Mouse (Mus musculus): ENCODE measurements at regions not wholly inside any gene's neighbourhood (a gene's known extent, or its start where the extent isn't known, plus 50 kb on each side); places are given as distances from the start of the nearest gene placed in this dataset.

DNA sequence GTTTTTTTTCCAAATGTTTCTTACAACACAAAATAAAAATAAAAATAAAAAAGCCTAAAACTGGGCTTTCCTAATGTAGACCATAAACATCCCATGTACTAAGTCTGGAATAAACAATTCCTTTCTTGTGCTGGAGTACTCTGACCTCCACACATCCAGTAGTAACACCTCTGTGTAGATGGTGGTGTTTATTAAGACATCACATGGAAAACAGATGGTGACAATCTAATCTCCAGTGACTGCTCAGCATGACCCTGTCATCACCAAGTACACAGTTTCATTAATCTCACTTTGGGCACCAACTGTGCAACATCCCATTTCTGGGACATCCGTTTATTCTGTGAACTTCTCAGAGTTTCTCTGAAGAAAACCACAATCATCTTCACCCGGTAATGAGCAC lies 118.7 kb upstream of the Bank1 start:
- DNase-seq (ENCODE audit: low spot score) = no peak

DNA sequence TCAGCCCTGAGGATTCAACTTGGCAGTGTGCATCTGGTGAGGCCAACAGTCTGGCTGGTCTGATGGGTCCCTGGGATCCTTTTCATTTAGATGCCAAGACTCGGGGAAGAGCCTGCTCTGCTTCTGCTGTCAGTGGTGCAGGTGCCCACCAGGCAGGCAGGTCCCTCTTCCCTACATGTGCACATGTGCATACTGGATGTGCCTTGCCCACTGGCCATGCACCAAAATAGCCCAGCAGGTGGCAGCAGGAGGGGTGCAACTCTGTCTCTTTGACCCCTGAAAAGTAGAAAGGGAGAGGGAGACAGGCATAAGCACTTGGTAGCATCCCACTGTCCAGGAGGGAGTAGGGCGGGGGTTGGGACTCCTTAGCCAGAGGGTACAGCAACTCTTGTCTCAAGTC lies 116.2 kb upstream of the Bank1 start:
- DNase-seq (ENCODE audit: low spot score) = peak; percentile 48

DNA sequence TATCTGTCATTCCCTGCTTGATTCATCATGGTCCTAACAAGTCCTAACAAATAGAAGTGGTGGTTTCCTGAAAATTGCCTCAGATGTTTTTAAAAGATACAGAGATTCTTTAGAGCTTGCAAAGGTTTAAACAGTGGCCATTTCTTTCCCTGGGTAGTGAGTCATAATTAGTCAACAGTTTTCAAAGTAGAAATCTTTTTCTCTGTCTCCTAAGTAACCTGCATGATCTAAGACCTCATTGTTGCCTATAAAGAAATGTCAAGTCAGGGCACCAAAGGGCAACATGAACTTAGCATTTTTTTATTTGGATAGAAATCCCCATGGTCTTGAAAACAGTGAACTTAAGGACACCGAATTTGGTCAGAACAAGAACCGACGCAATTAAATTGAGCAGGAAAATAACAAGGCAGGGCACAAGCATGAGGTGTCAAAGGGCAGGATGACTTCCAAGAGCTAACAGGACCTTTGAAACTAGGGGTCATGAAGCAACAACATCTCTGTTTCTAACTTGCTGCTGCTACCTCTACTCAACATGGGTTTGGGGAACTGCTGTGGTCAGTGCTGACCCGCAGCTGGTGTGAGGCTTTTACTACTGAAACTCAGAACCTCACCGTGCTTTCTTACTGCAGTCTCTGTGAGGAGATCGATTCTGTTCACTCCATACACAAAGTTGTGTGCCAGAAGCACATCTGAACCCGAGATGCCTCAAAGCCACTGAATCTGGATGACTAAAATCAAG lies 114.2 kb upstream of the Bank1 start:
- DNase-seq (ENCODE audit: low spot score) = no peak

- no peak for DNase-seq (ENCODE audit: low spot score)
Observed at GRCm38 (mm10) chr3:136439350-136439749, 113.5 kb upstream of the Bank1 start.

GRCm38 (mm10) chr3:136434407-136434806 lies 108.5 kb upstream of the Bank1 start:
- DNase-seq (ENCODE audit: low spot score) = no peak

DNA sequence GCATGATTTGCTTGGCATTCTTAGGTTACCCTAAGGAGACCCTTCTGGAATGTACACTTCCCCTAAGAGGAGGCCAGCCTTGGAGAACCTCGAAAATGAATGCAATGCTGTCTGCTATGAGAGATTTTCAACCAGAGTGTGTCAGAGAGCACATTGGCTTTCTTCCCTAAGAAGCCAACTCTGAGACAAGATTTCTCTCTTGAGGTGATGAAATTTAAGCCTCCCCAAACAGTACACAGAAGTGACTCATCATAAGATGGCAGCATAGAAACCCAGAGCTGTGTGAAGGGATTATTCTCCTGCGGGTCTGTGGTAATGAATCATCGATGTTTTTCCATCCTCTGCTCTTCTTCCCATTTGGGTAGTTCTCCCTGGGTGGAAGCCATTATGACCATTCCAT lies 106.2 kb upstream of the Bank1 start:
- DNase-seq (ENCODE audit: low spot score) = no peak

GRCm38 (mm10) chr3:136427427-136427826 lies 101.6 kb upstream of the Bank1 start:
- DNase-seq (ENCODE audit: low spot score) = no peak

GRCm38 (mm10) chr3:136426539-136427194 lies 100.8 kb upstream of the Bank1 start:
- no peak for DNase-seq (ENCODE audit: low spot score)

DNA sequence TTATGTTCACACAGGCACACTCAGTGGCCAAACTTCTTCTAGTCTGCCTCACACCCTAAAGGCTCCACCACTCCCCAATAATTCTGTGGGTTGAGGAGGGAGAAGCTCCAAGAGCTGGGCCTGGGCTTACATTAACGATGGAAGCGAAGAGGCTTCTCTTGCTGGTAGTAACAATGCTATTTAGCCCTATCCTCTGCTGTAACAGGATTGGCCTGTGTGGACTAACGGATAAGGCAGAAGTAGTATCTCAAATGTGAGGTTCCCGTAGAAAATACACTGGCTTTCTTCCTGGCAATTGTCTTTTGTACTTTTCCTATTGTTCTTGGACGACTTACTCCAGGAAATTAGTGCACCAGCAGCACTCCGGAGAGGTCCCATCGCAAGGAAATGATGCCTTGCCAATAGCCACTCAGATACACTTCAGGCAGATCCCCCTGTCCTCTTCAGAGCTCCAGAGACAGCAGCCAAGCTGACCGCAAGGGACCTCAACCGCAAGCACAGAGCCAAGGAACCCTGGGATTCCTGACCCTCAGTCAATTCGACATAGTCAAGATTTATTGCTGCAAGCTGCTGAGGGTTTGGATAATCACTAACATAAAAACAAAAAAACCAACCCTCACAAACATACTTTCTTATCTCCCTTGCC lies 96.2 kb upstream of the Bank1 start:
- DNase-seq (ENCODE audit: low spot score) = no peak

- no peak for DNase-seq (ENCODE audit: low spot score)
Observed at GRCm38 (mm10) chr3:136405606-136406005, 79.7 kb upstream of the Bank1 start.

GRCm38 (mm10) chr3:136383282-136383681 lies 57.4 kb upstream of the Bank1 start:
- no peak for DNase-seq (ENCODE audit: low spot score)

DNA sequence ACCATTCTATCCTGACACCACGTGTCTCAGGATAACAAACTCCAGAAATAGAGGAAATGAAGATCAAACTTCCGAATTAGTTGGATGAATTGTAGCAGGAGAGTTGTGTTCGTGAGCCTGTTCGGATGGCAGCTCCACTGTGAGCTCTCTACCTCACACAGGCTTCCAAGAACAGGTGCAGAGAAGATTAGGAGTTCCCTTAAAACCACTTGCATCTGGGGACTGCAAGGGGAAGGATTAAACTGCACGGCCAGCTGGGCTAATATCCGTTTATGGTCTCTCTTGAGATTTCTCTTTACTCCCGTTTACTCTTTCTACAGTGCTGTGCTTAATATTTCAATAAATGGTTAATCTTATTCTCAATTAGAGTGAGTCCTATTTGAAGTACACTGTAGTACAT lies 54.8 kb upstream of the Bank1 start:
- DNase-seq (ENCODE audit: low spot score) = no peak

GRCm38 (mm10) chr3:136379741-136380398 lies 54.0 kb upstream of the Bank1 start:
- DNase-seq (ENCODE audit: low spot score) = no peak

- DNase-seq (ENCODE audit: low spot score) = no peak
Observed at GRCm38 (mm10) chr3:136376893-136377292, 51.0 kb upstream of the Bank1 start.
